Mouse (Mus musculus) cortical plate, adult 2 months (tissue): ENCODE measurements around the gene Gm10762.
"Not testable (repeated sequence)": the region's sequence is repeated elsewhere in the genome, so short reads cannot be mapped to it uniquely, and the experiment has no call there.

Experiments used
- CTCF ChIP-seq: fragments of 200-500 bp; IDR thresholded peaks from 2 replicates; pipeline ENCODE4 v1.5.1; 2011; ENCODE audit warnings: mild to moderate bottlenecking, control low read depth, low read length; ENCODE audit not compliant: insufficient read depth; ENCODE audit errors: extremely low read depth
- POLR2A ChIP-seq: fragments of 200-500 bp; IDR thresholded peaks from 2 replicates; pipeline ENCODE4 v1.6.1; 2011; ENCODE audit warnings: mild to moderate bottlenecking, low read length, control low read depth; ENCODE audit not compliant: insufficient read depth; ENCODE audit errors: extremely low read depth

- not testable (repeated sequence) for TF ChIP-seq POLR2A, CTCF
Measured at GRCm38 (mm10) chr2:129008867-129009266, 41.3 kb upstream of the Gm10762 start.
